Mouse (Mus musculus): ENCODE measurements around the gene Coq3.

DNA sequence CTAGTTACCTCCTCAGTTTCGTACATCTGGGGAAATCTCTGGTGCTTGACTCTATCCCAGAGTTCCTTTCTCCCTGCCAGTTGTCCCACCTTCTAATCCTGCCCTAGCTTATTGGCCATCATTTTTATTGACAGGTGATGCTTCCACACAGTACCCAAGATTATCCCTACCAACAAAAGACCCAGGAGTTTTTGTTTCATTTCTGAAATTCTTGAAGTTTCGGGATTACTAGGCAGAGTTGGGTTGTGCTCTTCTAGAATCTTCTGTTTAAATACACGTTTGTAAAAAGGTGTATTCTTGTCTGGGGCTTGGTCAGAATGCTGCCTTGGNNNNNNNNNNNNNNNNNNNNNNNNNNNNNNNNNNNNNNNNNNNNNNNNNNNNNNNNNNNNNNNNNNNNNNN lies 65.2 kb downstream of the Coq3 start:
- no peak for TF ChIP-seq CTCF (IDR thresholded peaks at IDR 0.05; ENCODE audit: low read depth, low read length)
- TF ChIP-seq POLR2A (IDR thresholded peaks at IDR 0.05; ENCODE audit: extremely low read depth, insufficient read depth, low read length) = no peak

Data from liver, adult 2 months (tissue).